Mouse (Mus musculus): ENCODE measurements around the gene Tmem114. TPM values are rescaled to one million over a fixed set of nuclear protein-coding genes. Genes with fewer than 3 reads are reported as not detected.

The Tmem114 gene
- not detected in 2 replicates for polyA plus RNA-seq (2016; fragmentation: Nextera tagmentation; extraction: Ambion mirVana)

DNA sequence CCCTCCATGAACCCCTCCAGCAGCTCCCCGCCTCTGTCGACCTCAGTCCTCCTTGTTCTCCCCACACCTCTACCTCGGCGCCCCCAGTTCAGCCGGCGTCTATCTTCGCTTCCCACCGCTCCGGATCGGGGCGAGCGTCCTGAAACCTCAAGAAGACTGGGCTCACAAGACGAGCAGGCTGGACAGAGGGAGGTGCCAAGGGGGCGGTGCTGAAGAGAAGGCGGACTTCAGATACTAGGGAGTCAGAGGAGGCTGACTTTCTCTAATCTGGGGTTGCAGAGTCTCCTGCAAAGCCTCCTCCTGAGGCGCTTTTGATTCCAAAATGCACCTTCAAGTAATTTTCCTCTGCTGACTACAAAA, at the start of gene Tmem114:
TSS of gene Tmem114 (minus strand) at position 166 of the 360 bp plus-strand sequence.
- 1% methylated on average over 16 of the region's 16 CpGs for WGBS
- Histone ChIP-seq H3K27me3 (ENCODE audit: low read depth, poor library complexity, severe bottlenecking) (peaks cover 66% of the 10 kb centered on the region), H3K4me3 (peak within 1 kb of the TSS; percentile 56), H3K9me3 (replicated peaks) (no peaks in the 10 kb centered on the region), H3K4me1 (peaks cover 12% of the 10 kb centered on the region), H3K36me3 (no peaks in the 10 kb centered on the region), H3K27ac (replicated peaks) (no peak within 1 kb of the TSS; the same call in 1 of the 2 replicates)
- peak; percentile 43 for DNase-seq (ENCODE audit: low spot score)

DNA sequence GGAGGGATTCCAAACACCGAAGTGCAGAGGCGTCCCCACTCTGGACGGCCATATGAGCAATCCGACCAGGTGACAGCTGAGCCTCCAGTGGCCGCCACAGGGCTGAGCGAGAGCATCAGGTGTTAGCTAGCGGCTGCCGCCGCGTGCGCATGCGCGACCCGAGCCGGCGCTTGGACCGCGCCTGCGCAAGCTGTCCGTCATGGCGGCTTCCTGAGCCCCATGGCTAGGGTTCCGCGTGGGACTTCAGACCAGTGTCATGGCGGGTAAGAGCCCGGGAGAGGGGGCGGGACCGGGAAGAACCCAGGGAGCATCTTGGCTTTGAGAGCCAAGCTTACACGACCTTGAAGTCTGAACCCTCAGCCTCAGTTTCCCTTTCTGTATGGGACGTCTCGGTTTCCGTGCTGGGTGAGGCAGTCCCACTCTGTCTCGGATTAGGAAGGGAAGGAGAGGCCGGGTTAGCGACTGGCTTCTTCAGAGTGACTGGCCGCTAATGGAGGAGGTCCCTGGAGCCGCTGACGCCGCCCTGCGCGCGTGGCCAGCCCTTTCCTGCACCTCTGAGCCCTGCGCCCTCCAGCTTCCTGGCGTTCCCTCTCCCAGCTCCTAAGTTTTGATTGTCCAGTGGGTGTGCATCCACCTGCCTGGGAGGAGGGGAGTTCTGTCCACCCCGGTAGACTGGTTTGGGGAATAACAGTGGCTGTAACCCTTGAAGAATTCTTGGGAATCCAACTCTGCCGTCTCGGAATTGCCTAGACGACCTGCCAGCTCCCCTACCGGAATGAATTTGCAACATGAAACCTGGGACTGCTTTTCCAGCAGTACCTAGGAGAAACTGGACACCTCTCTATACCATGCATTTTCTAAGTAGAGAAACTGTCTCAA, 45.9 kb upstream of the Tmem114 start, which contains the start of gene Mettl22:
TSS of gene Mettl22 (plus strand) at position 186 of the 879 bp plus-strand sequence.
- under 1% methylated on average over 48 of the region's 48 CpGs for WGBS
- Histone ChIP-seq H3K36me3 (peaks cover 10% of the 10 kb centered on the region), H3K4me3 (peak within 1 kb of the TSS; percentile 77), H3K4me1 (peaks cover 16% of the 10 kb centered on the region), H3K27me3 (ENCODE audit: low read depth, poor library complexity, severe bottlenecking) (no peaks in the 10 kb centered on the region), H3K9me3 (replicated peaks) (no peaks in the 10 kb centered on the region), H3K27ac (replicated peaks) (peak within 1 kb of the TSS; percentile 95)
- DNase-seq (ENCODE audit: low spot score) = peak; percentile 91

DNA sequence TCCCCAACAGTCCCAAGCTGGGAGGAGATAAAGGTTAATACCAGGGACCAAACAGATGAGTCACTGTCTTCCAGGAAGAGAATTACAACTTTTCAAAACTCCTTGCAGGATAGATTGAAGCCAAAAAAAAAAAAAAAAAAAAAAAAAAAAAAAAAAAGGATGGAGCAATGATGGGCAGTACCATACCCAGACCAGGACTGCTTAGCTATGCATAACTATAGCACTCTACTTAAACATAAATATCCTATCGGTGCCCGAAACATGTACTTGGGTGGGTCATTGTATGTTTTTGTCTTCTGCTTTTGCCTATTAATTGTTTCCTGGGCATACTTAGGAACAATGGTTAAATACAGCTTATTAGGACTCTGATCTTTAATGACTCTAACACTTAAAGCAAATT, 45.2 kb upstream of the Tmem114 start:
- Histone ChIP-seq H3K4me1 (peaks cover 16% of the 10 kb centered on the region), H3K27me3 (ENCODE audit: low read depth, poor library complexity, severe bottlenecking) (no peaks in the 10 kb centered on the region), H3K9me3 (replicated peaks) (no peaks in the 10 kb centered on the region), H3K4me3 (peak overlapping the region; percentile 77), H3K36me3 (peaks cover 8% of the 10 kb centered on the region), H3K27ac (replicated peaks) (peak overlapping the region; percentile 95; the same call in 1 of the 2 replicates)
- no peak for DNase-seq (ENCODE audit: low spot score)
- WGBS = 86% methylated on average over 2 of the region's 2 CpGs

DNA sequence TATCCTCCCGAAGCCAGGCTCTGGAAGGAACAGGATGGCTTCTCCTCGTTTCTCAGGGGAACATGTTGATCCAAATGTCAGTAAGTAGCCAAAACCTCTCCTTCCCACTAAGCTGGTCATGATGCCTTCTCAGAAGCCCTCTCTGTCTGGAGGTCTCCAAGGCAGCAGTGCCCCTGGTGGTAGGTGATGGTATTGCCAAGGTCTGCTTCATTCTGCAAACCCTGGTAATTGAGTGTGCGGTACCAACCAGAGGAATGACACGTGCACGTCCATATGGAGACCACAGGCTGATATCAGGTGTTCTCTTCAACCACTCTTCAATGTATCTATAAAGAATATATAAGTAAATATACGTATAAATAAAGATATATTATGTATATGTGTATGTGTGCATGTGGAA, 34.2 kb upstream of the Tmem114 start:
- Histone ChIP-seq H3K27me3 (ENCODE audit: low read depth, poor library complexity, severe bottlenecking) (no peaks in the 10 kb centered on the region), H3K4me3 (no peak overlapping the region), H3K27ac (replicated peaks) (no peak overlapping the region), H3K9me3 (replicated peaks) (no peaks in the 10 kb centered on the region), H3K36me3 (no peaks in the 10 kb centered on the region), H3K4me1 (peaks cover 9% of the 10 kb centered on the region)
- peak; percentile 70 for DNase-seq (ENCODE audit: low spot score)
- 45% methylated on average over 6 of the region's 6 CpGs for WGBS

DNA sequence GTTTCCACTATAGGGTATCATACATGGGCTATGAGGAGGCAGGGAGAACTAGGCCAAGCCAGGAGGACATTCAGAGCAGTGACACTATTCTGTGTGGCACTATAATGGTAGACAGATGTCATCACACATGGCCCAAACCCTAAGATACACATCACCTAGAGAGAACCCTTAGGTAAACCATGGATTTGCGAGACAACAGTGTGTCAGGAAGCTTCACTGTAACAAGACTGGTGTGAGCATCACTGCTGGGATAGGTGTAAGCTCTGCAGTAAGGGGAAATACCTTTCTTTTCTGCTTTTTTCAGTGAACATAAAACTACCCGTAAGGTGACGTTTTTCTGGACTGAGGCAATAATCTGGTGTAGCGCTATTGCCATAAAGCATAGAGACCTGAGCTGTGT, 33.5 kb upstream of the Tmem114 start:
- no peaks in the 10 kb centered on the region for H3K9me3 ChIP-seq (replicated peaks)
- H3K4me1 ChIP-seq = peaks cover 9% of the 10 kb centered on the region
- H3K27ac ChIP-seq (replicated peaks) = no peak overlapping the region
- no peak for DNase-seq (ENCODE audit: low spot score)
- WGBS = 96% methylated on average over 4 of the region's 4 CpGs
- no peaks in the 10 kb centered on the region for H3K27me3 ChIP-seq (ENCODE audit: low read depth, poor library complexity, severe bottlenecking)
- H3K4me3 ChIP-seq = no peak overlapping the region
- H3K36me3 ChIP-seq = no peaks in the 10 kb centered on the region

DNA sequence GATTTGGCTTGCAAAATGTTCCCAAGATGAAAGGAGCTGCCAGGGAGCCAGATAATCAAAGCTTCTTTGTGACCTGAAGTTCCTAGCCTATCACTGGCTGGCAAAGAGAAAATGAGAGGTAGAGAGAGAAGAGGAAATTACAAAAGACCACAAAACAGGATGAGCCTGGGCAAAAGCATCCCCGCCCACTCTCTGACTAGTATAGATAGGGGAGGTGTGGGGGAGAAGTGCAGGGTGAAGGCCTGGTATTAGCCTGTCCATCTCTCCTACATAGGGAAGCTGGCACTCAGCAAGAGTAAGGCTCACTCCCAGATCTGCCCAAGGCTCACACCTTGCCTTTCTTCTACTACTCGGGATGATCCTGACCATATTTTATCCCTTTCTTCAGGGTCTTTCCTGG, 30.3 kb upstream of the Tmem114 start:
- H3K4me3 ChIP-seq = no peak overlapping the region
- no peak for DNase-seq (ENCODE audit: low spot score)
- no peaks in the 10 kb centered on the region for H3K36me3 ChIP-seq
- WGBS = 63% methylated on average over 2 of the region's 2 CpGs
- H3K4me1 ChIP-seq = peaks cover 9% of the 10 kb centered on the region
- H3K9me3 ChIP-seq (replicated peaks) = no peaks in the 10 kb centered on the region
- H3K27me3 ChIP-seq (ENCODE audit: low read depth, poor library complexity, severe bottlenecking) = no peaks in the 10 kb centered on the region
- no peak overlapping the region for H3K27ac ChIP-seq (replicated peaks)

DNA sequence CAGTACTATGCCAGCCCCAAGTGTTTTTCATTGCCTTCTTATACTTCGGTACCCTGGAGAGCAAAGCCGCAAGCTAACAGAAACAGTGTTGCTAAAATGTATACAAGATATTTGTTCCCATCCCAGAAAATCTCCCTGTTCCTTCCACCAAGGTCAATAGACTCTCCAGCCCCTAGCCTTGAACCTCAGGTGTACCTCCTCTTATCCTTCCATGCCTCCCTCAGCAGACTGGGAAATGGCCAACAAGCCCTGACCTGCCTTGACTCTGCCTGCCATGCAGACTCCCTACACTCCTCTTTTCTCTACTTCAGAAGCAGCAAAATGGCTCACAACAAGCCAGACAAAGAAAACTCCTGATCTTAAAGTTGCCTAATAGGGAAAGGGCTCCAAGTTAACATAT, 28.4 kb upstream of the Tmem114 start:
- Histone ChIP-seq H3K27me3 (ENCODE audit: low read depth, poor library complexity, severe bottlenecking) (no peaks in the 10 kb centered on the region), H3K36me3 (no peaks in the 10 kb centered on the region), H3K27ac (replicated peaks) (no peak overlapping the region), H3K4me3 (no peak overlapping the region), H3K4me1 (peaks cover 9% of the 10 kb centered on the region), H3K9me3 (replicated peaks) (no peaks in the 10 kb centered on the region)
- 97% methylated on average over 2 of the region's 2 CpGs for WGBS
- DNase-seq (ENCODE audit: low spot score) = no peak

DNA sequence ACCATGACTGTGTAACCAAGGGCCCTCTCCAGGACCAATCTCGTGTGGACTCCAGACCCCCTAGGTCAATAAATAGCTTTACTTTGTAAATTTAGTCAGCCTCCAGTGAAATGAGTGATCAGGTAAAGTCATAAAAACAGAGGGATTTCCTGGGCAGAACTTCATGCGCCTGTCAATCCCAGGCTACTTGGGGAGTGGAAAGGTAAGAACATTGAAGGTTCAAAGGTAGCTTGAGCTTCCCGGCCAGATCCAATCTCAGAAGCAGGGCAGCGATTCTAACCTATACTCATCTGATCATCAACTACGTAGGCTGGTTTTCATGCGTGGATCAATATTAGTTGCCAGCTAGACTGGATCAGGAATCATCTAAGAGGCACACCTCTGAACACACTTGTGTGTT, 21.3 kb upstream of the Tmem114 start:
- Histone ChIP-seq H3K27ac (replicated peaks) (no peak overlapping the region), H3K27me3 (ENCODE audit: low read depth, poor library complexity, severe bottlenecking) (no peaks in the 10 kb centered on the region), H3K4me1 (no peaks in the 10 kb centered on the region; the same call in 1 of the 2 replicates), H3K36me3 (no peaks in the 10 kb centered on the region), H3K9me3 (replicated peaks) (no peaks in the 10 kb centered on the region), H3K4me3 (no peak overlapping the region)
- WGBS = 93% methylated on average over 6 of the region's 6 CpGs
- DNase-seq (ENCODE audit: low spot score) = no peak

DNA sequence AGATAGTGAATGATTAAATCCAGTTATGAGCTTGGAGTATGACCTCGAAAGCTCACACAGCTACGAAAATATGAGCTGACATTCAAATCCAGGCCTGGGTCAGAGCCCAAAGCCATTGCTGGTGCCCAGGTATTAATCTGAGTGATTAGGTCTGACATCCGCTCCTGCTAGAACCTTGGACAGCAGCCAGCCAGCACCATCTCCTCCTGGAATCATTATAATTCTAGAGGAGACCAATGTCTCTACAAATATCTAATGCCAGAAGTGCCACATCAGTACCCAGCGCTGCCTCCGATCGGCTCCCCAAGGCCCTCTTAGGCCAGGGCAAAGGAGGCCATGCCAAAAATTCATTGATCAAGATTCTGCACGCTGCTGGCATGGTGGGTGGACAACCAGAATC, 20.0 kb upstream of the Tmem114 start:
- H3K9me3 ChIP-seq (replicated peaks) = no peaks in the 10 kb centered on the region
- H3K4me1 ChIP-seq = no peaks in the 10 kb centered on the region; the same call in 1 of the 2 replicates
- H3K36me3 ChIP-seq = no peaks in the 10 kb centered on the region
- H3K27ac ChIP-seq (replicated peaks) = no peak overlapping the region
- no peaks in the 10 kb centered on the region for H3K27me3 ChIP-seq (ENCODE audit: low read depth, poor library complexity, severe bottlenecking)
- WGBS = 85% methylated on average over 7 of the region's 7 CpGs
- H3K4me3 ChIP-seq = no peak overlapping the region
- peak; percentile 5 for DNase-seq (ENCODE audit: low spot score)

DNA sequence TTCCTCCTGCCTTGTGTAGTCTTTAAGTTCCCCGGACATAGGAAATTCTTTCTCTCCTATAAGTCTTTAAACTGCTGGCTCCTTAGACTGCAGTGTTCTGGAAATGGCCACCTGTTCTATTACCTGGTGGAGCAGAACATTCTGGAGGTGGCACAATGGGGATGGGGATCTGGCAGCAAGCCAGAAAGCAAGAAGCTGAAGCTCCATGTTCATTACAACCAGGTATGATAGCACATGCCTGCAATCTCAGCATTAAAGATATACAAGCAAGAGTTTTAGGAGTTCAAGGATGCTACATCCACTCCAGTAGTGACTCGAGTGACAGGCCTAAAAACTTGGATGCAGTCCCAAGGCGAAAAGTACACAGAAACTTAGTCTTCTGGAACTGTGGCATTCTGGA, 7.7 kb upstream of the Tmem114 start:
- H3K36me3 ChIP-seq = no peaks in the 10 kb centered on the region
- no peak for DNase-seq (ENCODE audit: low spot score)
- H3K4me3 ChIP-seq = no peak overlapping the region
- 0 out of 2 replicates have a peak, but pooled peaks cover 1% of the 10 kb centered on the region for H3K27me3 ChIP-seq (ENCODE audit: low read depth, poor library complexity, severe bottlenecking)
- H3K9me3 ChIP-seq (replicated peaks) = no peaks in the 10 kb centered on the region
- 87% methylated on average over 3 of the region's 3 CpGs for WGBS
- no peaks in the 10 kb centered on the region for H3K4me1 ChIP-seq
- H3K27ac ChIP-seq (replicated peaks) = no peak overlapping the region

DNA sequence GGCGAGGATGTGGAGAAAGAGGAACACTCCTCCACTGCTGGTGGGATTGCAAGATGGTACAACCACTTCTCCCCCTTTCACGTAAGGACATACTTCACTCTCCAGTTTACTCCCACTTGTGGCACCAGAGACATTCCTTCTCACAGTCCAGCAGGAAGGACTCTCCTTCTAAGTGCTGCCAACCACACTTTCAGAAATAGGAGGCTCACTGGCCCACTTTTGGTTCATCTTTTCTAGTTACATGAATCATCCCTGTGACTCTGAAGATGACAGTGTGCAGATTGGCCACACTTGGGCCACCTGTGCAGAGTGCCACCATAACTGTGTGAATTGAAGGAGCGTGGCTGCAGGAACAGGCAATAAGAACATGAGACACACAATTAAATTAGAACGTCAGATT, 4.6 kb upstream of the Tmem114 start:
- Histone ChIP-seq H3K4me3 (no peak overlapping the region), H3K27ac (replicated peaks) (no peak overlapping the region), H3K27me3 (ENCODE audit: low read depth, poor library complexity, severe bottlenecking) (peaks cover 32% of the 10 kb centered on the region), H3K36me3 (no peaks in the 10 kb centered on the region), H3K4me1 (peaks cover 6% of the 10 kb centered on the region), H3K9me3 (replicated peaks) (no peaks in the 10 kb centered on the region)
- no peak for DNase-seq (ENCODE audit: low spot score)
- whole genome bisulfite sequencing = 87% methylated on average over 4 of the region's 4 CpGs

DNA sequence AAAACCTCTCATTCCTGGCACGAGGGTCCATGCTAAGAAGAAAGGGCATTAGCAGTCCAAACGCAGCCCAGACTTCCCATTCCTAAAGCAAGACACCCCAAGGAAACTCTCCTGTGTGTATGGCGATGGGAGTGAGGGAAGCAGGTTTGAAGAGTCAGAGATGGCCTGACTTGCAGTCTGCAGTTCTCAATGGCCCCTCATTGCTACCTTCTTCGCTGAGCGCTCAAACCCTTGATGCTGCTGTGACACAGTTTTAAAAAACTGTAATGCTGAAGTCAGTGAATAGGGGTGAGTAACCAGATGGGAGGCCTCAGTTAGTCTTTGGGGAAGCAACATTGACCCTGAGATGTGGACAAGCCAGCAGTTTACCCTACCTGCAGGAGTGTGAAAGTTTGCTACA, 800 bp upstream of the Tmem114 start:
- Histone ChIP-seq H3K27ac (replicated peaks) (no peak overlapping the region), H3K27me3 (ENCODE audit: low read depth, poor library complexity, severe bottlenecking) (peaks cover 66% of the 10 kb centered on the region), H3K4me3 (no peak overlapping the region), H3K9me3 (replicated peaks) (no peaks in the 10 kb centered on the region), H3K36me3 (no peaks in the 10 kb centered on the region), H3K4me1 (peaks cover 12% of the 10 kb centered on the region)
- no peak for DNase-seq (ENCODE audit: low spot score)
- WGBS = 81% methylated on average over 5 of the region's 5 CpGs

All from midbrain, embryonic 10.5 days (tissue).